Mouse (Mus musculus) activated CD4-positive, CD25-positive, alpha-beta regulatory T cell, adult 4 months (primary cell): ENCODE measurements around the gene Mark3. TPM values are rescaled to one million over a fixed set of nuclear protein-coding genes. Genes with fewer than 3 reads are reported as not detected.

Experiments used
- ATAC-seq: one replicate; pipeline ENCODE4 v1.8.0; 2017
- polyA plus RNA-seq, 2 experiments: library from polyadenylated mRNA; unstranded; fragments of 100-300 nt; shearing (Covaris generic); gene quantifications; one replicate each; pipeline ENCODE4 v1.2.1; 2017

The Mark3 gene
- polyA plus RNA-seq, 2 experiments from 2014 or later, result 29.0 to 31.8 TPM

DNA sequence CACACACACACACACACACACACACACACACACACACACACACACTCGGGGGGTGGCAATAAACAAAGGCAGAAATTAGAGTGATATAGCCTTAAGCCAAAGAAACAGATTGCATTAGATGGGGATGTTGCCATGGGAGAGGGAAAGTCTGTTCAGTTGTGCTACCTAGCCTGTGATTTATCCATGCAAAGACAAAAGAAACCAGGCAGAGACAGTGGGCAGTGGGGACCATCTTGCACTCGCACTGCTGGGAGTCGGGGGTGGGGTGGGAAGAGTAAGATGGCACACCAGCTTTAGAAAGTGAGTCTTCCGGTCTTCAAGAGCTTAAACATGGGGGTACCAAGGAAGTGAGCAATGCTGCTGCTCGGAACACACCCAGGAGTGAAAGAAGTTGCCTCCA is 14.0 kb upstream of the Mark3 start:
- ATAC-seq, result no peak

DNA sequence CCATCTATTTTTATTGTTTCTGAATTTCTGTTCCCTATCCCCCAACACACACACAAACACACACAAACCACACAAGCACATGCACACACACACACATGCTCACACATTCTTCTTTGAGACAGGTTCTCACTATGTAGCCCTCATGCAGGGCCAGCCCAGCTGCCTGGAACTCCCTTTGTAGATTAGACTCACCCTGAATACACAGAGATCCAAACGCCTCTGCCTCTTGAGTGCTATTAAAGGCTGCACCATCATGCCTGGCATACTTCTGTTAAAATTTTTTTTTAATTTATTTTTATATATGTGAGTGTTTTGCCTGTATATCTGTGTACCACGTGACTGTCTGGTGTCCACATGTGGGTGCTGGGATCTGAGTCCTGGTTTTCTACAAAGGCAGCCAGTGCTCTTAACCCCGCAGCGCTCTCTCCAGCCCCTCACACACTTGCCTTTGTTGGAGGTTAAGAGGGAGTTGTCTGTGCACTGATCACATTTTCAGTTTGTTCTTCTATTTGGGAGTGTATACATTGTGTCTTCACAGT is 12.0 kb upstream of the Mark3 start:
- ATAC-seq, result no peak

DNA sequence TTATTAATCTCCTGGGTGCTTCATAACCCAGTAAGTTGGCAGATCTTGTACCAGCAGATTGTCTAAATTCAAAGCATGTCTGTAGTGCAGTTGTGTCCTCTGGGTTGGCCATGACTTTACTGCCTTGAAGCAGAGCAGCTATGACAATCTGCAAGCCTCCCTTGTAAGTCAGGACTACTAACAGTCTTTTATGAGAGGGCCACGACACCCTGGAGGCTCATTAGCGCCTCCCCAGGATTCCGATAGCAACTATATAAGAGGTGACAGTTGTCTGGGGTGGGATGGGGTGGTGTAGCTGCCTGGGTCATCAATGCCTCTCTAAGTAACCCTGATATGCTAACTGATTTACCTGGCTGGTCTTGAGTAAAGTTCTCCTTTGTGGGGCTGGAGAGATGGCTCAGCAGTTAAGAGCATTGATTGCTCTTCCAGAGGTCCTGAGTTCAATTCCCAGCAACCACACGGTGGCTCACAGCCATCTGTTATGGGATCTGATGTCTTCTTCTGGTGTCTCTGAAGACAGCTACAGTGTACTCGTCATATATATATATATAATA is 11.2 kb upstream of the Mark3 start:
- no peak for ATAC-seq

DNA sequence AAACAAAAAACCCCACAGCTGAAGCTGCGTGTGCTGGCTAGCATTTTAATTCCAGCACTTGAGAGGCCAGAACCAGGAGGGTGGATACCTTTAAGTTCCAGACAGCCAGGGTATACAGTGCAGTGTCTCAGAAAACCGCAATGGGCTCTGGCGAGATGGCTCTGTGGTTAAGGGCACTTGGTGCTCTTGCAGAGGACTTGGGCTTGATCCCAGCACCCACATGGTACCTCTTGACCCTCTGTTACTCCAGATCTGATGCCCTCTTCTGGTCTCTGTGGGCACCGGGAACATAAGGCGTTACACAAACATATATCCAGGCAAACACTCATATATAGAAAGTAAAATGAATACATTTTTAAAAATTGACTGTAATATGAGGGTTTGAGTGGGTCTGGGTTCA is 9.0 kb upstream of the Mark3 start:
- ATAC-seq, result no peak

DNA sequence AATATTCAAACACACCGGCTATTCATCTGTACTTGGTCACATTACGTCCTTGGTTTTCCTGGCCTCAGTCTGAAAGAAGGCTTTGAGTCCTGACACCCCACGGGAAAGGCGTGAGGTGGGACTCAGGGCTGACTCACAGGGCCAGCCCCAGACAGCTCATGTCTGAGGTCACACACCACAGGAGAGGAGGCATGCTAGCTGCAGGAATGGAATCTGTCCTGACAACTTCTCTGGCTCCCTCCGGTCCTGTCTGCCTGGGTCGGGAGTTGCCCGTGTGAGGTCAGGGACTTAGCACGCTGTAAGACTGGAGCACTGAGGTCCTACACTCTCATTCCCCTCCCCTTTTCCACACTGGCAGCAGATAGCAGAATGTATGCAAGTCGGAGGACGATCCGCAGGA is 5.5 kb upstream of the Mark3 start:
- no peak for ATAC-seq

DNA sequence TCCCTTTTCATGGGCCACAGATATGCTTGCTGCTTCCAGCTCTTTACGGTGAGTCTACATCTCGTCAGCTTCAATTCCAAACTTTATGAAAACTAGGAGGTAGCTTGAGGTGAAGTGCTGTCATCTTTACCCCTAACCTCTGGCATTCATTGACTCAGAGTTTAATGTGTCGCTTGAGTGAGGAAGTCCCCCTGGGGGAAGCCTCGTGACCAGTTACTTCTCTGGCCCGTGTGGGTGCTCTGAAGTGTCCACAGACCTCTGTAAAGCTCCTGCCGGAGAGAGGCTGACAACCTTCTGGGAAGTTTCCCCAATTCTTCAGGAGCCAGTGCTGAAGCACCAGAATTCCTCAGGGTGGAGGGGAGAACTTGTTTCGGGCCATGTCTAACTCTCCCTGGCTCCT is 1.9 kb upstream of the Mark3 start:
- no peak for ATAC-seq

DNA sequence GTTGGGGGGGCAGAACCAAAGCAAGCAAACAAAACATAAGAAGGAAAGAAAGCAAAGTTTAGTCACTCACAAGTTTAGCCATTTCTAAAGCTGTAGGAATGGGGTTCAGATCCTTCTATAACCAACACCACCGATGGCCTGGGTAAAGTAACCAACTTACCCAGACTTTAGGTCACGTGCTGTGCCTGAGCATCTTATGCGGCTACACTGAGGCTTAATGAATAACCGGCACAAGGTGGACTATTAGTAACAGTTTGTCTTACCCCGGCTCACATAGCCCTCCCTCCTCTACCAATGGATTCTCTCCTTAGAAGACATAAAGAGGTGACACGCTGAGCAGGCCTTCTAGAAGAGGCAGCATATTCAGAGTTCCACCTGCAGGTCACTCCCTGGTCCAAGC is 1.0 kb upstream of the Mark3 start:
- ATAC-seq, result no peak

DNA sequence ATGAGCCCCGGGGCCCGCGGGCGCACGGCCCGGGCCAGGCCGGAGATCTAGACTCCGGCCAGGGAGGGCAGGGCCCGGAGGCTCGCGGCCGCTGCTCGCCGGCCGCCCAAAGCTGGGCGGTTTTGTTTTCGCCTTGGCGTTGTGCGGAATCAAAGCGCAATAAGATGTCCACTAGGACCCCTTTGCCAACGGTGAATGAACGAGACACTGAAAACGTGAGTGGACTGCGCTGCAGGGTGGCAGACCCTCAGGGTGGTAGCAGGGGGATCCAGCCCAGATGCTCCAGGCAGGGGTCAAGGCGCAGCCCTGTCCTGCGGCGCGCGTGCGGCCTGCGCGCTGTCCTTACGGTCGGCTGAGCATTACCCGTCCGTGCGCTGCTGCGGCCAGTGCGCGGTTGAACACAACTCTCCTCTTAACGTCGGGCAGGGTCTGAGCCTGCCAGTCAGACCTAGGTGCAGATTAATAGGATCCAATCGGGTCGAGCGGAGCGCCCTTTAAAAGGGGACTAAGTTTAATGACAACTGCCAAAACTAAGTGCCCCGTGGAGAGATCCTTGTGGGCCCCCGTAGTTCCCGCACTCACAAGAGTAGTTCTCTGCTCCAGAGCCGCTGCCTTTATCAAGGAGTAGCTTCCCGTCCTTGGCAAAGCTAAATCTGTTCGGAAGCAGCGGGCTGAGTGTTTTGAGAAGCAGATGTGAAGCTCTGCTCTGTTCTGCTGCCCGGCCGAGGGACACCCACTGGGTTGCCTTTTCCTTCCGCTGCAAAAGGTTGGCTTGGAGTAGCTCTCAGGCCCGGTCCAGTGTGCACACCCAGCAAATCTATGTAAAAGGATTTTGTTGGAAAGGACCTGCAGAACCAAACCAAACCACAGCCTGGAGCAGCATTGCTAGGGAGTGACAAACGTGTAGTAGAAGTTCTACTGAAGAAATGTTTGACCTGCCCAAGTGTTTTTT is 840 bp downstream of the Mark3 start:
- no peak for ATAC-seq

DNA sequence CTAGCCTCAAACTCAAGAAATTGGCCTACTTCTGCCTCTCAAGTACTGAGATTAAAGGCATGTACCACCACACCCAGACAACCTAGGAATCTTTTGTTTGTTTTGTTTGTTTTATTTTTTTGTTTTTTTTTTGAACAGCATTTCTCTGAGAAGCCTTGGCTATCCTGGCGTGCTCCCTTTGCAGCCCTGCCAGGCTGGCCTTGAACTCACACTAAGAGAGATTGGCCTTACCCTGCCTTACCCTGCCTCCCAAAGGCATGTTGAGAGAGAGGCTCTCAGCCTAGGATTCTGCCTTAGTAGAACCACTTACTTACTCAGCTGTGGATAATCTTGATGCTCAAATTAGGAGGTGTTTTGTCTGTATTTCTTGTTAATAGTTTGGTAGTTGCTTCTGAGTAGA is 8.7 kb downstream of the Mark3 start:
- ATAC-seq, result no peak

DNA sequence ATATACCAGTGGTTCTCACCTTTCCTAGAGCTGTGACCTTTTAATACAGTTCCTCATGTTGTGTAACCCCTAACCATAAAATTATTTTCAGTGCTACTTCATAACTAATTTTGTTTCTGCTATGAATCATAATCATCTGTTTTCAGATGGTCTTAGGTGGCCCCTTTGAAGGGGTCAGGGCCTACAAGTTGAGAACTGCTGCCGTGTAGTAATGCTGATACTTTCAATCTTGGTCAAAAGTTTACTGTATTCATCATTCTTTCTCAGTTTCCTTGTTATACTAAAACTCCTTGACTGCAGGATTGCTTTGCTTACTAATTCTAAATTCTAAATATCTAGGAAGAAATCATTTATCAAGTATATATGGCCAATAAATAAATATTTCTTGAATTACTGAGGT is 10.1 kb downstream of the Mark3 start:
- no peak for ATAC-seq

DNA sequence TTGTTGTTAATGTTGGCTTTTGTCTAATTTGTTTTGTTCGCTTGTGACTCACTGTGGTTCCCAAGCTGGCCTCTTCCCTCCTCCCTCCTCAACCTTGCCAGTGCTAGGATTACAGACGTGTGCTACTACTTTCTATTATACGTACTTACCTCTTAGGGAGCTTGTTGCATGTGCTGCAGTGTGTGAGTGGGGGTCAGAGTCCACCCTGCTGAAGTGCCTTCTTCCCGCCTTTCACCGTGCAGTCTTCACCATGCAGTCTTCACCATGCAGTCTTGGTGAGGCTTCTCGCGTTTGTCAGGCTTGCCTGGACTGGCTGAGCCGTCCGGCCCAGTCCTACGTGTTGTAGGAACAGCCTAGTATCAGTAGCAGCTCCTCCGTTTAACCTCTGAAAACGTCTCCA is 12.9 kb downstream of the Mark3 start:
- ATAC-seq, result no peak

DNA sequence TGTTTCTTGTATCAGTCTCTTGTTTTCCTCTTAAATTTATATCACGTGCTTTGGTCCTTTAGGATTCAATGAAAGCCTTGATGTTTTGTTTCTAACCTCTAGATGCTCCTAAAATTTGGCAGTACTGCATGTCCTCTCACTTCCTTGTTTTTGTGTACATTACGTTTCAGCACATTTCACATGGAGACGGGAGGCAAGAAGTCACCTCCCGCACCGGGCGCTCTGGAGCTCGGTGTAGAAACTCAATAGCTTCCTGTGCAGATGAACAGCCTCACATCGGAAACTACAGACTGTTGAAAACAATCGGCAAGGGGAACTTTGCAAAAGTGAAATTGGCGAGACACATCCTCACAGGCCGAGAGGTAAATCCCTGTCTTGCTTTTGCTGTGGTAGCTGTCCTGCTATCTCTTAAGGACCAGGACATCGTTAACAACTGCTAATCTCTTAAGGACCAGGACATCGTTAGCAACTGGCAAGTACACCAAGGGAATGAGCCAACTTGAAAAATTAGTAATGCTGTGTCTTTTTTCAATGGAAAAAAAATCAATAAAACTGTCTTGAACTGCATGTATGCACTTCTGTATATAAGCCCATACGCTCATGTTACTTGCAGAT is 18.2 kb downstream of the Mark3 start:
- ATAC-seq, result peak; percentile 59

DNA sequence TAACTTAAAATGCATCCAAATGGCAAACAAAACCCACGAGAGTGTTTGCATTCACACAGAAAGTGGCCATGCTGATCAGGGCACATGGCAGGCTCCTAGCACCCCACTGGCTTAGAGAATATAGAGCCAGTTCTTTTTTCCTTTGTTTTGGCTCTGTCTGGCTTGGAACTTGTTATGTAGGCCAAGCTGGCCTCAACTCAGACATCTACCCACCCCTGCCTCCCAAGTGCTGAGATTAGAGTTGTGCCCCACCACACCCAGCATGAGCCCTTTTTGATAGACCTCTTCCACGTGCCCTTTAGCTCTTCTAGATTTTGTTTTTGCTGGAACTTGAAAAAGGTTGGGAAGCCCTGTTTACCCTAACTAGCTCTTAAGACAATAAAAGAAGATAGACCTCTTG is 19.5 kb downstream of the Mark3 start:
- no peak for ATAC-seq

DNA sequence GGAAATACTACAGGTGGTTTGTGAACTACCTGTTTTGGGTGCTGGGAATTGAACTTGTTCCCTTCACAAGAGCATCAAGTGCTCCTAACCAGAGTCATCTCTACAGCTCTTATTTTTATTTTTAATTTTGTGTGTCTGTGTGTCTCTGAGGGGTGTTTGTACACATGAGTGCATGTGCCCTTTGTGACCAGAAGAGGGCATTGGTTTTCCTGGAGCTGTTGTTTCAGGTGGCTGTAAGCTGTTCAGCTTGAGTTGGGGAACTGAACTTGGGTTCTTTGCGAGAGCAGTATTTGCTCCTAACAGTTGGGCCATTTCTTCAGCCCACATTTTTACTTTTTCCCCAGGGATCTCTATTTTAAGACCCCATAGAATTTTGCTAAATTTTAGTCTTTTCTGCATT is 23.0 kb downstream of the Mark3 start:
- ATAC-seq, result no peak

DNA sequence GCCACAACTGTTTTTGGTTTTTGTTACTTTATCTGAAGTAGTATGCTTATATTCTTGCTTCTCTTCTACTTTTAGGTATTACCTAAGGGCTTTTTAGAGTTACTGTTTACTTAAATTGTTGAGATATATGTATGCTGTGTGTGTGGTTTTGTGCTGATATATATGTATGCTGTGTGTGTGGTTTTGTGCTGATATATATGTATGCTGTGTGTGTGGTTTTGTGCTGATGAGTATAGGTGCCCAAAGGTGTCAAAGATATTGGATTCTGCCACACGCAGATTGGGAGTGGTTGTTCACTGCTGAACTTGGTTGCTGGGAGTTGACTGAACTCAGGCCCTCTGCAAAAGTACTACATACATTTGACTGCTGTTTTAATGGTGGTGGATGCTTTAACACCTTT is 24.6 kb downstream of the Mark3 start:
- no peak for ATAC-seq

DNA sequence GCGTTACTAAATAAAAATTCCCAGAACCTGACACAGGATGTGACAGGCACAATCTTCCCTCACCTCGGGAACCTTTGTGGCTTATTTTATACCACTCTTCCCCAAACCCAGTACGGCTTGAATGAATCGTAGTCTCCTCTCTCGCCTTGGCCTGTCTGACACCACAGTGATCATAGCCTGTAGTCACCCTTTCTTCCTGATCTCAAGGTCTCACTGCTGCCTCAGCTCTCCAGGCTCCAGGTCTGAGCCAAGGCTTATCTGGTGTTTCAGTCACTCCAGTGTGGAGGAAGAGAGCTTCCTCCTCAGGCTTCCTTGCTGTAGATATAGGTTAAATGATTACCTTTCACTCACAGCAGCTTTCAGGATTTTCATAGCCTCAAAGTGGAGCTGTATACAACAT is 25.3 kb downstream of the Mark3 start:
- ATAC-seq, result no peak

DNA sequence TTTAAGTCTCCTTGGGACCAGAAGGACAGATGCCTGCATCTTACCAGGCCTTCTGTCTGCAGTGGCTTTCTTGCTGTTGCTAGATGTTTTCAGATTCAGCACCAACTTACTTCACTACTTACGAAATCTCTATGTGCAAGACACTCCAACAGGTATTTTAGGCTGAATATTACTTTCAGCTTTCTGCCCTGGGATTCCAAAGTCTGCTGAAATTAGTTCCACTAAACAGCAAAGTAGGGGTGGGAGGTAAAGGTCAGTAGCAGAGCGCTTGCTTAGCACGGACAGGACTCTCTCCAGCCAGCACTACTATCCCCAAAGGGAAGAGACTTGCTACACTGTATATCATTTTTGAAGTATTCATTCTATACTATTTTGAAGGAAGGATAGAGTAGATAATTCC is 29.5 kb downstream of the Mark3 start:
- ATAC-seq, result no peak

DNA sequence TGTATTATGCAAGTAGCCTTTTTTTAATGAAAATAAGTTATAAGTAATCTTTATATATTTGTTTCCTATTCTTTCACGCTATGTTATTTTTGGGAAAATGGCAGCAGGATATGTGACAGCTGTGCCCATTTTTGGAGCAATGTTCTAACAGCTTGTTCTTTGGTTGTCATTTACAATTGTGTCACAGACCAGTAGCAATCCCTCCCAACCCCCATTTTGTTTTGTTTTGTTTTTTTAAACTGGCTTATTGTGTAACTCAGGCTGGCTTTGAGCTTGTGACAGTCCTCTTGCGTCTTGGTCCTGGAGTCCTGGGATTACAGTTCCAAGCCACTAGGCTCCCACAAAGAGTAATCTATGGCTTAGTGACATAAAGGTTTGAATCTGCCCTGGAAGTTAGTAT is 31.3 kb downstream of the Mark3 start:
- ATAC-seq, result no peak

DNA sequence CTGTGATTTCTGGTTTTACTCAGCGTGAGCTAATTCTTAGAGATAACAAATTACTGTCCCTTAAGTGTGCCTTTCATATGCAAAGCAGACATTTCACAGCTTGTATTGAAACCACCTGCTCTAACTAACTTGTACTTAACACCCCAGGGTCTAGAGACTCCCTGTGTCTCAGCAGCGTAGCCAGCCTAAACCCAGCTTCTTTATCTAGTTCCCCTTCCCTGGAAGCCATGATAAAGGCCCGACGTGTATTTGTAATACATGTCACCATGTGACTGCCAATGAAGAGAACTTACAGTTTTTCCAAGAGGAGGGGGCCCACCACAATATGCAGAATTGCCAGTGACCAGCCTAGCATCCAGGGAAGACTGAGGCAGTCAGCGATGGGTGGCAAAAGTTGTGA is 33.7 kb downstream of the Mark3 start:
- ATAC-seq, result no peak

DNA sequence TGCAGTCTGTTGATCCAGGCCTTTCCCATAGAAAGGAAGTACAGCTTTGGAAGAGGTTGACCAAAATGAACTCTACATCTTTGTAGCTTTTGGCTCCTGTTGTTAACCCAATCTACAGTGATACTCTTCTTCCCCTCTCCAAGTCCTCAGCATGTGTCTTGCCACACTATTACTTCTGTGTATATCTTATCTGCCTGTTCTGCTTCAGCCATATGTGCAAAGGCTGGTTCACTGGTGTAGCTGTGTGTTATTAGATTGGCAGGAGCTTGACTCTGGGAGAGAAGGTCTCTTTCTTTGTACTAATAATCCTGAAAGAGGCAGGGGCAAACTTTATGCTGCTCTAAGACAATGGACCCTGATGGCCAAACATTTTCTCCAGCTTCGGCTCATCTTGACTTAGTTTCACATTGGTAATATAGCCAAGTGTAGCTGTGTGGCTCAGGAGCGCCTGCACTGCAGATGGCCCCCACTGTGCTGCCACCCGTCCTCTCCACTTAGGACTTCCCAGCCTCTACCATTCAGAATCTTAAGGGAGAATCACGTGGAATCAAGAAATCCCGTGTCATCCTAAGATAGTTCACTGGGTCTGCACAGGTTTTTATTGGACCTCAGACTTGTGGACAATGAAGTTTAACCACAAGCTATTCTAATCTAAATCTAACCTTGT is 40.3 kb downstream of the Mark3 start:
- no peak for ATAC-seq

DNA sequence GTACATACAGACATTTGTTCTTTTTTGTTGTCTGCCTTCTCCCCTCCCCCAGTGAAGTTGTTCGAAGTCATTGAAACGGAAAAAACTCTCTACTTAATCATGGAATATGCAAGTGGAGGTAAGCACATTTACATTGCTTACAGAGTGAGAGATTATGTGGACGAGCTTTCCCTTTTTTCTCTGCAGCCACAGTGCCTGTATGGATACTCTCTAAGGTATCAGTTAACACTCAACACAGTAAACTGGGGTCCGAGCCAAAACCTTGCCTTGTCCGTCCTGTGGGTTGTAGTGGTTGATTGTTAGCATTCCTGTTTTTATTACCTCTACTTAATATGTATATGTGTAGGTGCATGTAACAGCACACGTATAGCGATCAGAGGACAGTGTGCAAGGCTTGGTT is 43.9 kb downstream of the Mark3 start:
- no peak for ATAC-seq

DNA sequence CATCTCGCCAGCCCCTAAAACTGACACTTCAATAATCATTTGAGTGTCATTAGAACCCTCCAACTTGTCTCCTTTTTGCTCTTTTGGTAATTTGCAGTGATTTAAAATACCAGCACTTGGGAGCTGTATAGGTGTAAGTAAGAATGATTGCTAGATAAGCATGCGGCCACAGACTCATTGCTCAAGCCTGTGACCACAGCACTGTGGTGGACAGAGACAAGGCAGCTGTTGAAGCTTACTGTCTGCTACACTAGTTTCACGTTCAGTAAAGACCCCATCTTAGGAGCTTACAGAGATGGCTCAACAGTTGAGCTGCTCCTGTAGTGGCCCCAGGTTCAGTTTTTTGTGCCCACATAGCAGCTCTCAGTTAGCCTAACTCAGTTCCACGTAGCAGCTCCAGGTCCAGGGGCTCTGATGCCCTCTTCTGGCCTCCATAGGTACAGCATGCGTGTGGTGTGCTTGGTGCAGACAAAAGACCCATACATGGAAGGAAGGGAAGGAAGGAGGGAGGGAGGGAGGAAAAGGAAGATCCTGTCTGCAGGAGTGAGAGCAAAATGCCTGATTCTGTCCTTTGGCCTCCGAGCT is 73.8 kb downstream of the Mark3 start:
- ATAC-seq, result peak; percentile 36

DNA sequence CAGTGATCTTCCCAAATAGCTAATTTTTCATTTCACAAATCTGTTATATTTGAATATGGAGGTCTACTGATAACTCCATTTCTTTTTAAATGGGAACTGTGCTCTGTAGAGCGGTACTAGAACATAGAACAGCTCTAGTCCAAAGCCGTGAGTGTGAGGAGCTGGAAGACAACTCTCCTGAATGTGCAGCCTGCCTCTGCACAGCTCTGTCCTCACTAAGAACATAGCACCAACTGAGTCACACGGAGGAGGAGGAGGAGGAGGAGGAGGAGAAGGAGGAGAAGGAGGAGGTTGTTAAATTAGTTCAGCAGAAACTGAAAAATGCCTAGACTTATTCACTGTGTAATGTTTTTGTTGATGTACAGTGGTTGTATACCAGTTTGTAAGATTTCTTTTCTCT is 78.6 kb downstream of the Mark3 start:
- no peak for ATAC-seq
